Mouse (Mus musculus): ENCODE results near the gene Ttc7b.

The Ttc7b gene

DNA sequence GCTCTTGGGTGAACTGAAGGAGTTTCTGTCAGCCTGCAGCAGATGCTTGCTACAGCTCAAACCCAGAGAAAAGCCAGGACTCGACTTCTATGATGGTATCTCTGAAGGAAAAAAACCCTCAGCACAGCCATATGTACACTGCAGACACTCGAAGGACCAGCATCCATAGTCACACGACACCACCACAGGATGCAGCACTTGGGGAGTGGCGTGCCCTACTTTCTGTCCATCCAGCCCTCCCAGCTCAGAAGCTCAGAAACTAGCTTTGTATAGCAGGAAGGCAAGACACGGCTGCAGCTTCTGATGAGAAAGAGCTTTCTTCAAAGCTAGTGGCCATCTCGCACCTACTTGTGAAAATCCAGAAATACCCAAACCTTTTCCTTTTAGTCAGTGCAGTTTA lies 104.8 kb downstream of the Ttc7b start:
- DNase-seq (ENCODE audit: low read depth, low spot score): no peak

DNA sequence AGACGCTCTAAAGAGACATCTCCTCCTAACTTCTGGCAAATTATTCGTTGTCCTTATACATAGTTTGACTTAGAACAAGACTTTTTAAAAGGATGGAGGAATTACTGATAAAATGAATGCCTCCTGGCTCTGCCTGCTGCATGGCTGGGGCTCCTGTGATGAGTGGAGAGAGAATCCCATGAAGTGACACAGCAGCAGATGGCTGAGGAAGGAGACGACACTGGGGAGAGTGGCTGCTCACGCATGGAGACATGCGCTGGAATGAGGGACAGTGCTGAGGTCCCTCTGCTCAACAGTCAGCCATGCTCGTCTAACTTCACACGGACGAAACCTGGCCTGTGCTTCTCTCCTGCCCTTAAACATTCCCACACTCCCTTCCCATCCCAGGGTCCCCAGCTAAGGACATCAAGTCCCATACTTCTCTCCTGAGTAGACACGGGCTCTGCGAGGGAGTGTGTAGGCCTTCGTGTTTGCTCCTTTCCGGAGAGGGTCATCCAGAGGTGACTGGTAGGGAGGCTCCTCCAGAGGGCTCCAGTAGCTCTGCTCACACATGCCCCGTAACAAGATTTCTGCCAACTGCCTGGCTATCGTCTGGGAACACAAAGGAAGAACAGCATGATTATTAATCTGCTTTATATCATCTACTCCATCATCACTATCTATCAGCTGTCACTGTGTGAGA lies 105.8 kb downstream of the Ttc7b start:
- no peak for DNase-seq (ENCODE audit: low read depth, low spot score)

DNA sequence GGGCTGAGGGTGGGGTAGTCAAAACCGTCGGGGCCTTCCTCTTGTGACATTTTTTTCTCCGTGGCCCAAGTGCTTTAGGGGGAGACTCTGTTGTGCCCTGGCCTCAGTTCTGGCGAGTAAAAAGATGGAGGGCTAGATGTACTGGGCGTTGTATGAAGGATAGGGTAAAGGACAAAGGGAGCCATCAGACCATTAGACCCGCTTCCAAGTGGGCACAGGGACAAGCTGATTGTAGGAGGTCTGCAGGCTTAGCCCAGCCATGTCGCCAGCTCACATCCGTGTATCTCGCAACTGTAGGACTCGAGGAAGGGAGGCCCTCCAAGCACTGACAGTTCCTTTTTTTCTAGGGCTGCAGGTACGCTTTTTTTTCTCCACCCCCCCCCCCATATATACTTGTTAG lies 111.9 kb downstream of the Ttc7b start:
- DNase-seq (ENCODE audit: low read depth, low spot score): no peak

DNA sequence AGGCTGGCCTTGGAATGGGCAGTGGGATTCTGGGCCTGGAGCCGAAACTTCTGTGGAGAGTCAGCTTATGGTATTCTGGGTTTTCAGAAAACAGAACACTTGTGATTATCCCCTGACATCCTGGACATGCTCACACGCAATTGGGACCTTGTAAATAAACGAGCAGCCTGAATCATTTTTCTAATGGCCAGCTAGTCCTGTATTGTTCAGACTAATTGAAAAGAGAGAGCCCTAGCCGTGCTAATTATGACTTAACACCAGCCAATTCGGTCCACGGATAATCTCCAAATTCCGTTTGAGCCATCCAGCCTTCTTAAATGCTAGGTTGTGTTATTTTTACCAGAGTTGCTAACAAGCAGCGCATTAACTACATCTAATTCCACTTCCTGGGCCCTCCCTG lies 112.5 kb downstream of the Ttc7b start:
- DNase-seq (ENCODE audit: low read depth, low spot score): no peak

DNA sequence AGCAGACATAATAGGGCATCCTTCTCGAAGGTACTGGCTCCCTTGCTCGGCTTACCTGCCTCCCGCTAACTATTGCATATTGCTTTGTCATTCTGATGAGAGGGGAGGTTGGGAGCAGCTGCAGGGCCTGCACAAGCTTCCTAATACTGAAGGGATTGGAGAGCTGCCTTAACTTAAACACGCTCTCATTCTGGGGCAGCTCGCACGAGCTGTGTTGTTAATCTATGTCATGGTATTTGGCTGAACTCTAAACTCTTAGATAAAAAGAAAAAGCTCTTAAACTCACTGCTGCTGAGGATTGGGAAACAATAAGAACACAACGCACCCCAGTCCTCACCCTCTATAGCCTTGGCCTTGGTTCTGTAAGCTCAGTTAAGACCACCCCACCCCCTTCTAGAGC lies 113.3 kb downstream of the Ttc7b start:
- DNase-seq (ENCODE audit: low read depth, low spot score): no peak

DNA sequence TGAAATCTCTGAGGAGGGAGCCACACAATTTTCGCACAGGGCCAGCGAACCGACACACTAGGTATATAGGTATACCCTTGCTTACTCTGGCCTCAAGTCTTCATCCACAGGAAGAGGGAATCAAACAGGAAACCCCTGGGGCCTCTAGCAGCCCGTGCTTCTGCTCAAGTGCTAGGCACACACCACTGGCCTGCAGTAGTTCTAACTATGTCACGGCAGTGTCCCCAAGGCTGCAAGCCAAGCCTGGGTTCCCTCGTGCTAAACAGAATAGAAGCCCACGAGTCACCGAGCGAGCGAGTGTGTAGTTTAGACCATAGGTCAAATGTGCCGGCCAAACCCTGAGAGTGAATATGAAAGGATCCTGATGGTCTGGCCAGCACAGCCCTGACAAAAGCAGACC lies 114.5 kb downstream of the Ttc7b start:
- no peak for DNase-seq (ENCODE audit: low read depth, low spot score)

DNA sequence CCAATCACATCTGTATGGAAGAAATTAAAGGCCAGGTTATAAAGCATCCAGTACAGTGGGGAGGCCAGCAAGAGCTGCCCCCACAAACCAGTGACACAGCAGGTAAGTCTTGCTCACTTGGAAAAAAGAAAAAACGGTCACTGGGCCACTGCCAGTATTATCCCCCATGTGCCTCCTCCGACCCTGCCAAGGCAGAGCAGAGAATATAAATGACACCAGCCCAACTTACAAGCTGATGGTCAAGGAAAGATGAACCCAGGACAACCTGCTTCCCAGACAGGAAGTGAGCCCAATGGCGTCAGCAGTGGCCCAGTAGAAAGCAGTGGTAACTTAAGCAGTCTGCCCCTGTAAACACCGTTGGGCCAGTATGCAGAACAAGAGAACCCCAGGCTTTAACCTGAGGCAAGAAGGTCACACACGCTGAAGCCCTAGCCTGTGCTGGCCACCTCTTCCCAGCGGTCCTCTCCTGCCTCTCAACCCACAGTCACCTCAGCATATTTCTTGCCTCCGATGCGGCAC lies 115.1 kb downstream of the Ttc7b start:
- DNase-seq (ENCODE audit: low read depth, low spot score): no peak

DNA sequence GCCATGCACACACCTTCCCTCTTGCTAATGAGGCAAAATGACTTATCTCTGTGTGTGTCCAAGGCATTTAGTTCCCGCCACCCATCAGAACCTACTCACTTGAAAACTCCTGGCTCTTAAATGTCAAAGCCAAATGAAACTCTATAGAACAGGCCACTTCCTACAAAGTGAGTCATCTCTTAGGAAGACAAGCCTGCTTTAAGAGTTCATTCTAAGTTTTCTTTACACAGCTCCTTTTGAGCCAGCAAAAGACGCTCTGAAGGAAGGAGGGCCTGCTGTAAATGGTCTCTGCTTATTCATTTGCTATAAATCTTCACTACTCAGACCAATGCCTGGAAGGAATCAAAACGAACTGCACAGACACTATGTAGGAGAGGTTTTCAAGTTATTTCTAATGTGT lies 116.2 kb downstream of the Ttc7b start:
- DNase-seq (ENCODE audit: low read depth, low spot score): no peak

DNA sequence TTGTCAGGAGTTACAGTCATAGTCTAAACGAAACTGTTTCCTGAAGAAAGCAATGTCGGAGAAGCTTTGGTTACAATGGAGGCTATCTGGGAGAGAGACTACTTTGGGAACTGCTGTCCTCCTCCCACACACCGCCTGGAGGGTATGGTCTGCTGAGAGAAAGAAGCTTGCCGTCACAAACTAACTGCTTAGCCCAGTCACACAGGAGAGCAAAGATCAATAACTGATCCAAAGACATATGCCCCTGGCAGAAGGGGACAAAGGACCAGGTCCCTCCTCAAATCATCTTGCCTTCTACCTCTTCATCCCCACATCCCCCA lies 117.7 kb downstream of the Ttc7b start:
- no peak for DNase-seq (ENCODE audit: low read depth, low spot score)

DNA sequence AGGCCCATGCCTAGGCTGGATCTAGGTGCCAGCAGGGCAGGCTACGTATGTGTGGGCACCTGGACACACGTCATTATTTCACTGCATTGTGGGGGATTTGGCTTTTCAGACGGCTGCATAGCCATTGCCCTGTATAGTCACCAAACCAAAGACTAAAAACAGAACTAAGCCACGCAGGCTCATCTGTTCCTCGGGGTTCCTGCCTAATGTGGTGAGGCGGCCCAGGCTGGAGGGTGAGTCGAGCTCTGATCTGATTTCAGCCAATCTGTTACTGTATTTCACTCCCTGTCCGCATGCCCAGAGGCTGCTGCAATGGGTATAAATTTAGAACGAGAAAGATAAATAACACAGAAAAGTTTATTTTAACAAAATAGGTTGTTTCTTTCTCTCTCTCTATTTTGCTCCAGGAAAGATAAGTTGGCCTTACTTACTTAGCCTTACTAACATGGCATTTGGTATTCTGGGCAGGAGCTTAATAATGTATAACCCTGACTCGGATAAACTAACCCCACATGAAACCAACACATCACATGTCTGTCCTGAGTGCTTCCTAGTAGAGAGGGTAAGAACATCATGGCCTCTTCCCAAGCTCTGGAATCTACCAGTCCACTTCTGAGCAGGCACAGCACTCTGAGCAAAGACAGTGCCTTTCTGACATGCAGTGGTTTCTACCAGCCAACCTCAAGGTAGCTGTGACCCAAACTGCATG lies 118.2 kb downstream of the Ttc7b start:
- DNase-seq (ENCODE audit: low read depth, low spot score): no peak

DNA sequence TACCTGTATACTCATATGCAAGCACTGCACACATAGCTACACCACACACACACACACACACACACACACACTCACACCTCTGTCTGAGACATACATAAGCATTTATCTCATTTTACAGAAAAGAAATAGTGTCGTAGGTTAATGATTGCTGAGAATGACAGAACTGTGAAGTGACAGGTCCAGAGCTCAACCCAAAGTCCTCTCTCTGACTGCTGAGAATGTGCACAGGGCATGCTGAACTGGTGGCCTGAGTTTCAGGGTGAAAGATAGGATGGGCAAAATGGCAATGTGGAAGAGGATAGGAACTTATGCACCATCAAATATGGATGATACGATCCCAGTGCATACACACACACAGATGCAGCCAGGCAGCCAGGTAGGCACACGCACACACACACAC lies 120.5 kb downstream of the Ttc7b start:
- DNase-seq (ENCODE audit: low read depth, low spot score): no peak

DNA sequence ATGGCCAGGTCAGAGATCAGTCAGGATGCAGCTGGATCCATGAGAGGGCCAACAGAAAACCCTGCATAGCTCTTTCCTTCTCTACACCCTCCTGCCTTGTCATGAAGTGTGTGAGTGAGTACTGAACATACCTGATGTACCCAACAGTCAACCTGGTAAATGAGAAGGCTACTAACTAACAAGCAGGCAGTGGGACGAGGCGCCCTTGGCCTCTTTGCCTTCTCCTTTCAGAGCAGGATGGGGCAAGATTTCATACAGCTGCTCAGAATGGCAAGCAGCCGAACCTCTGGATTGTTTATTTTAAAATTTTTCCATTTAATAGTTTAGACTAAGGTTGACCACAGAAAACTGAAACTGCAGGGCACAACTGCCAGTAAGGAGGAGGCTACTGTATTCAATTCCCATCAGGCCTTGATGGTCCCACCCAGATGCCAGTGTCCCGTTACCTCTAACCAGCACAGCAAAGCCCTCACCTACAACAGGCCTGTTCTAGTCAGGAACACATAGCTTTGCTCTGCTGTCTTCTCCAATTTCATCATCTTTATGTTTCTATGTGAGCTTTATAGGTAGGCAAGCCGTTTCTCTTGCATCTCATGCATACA lies 121.4 kb downstream of the Ttc7b start:
- DNase-seq (ENCODE audit: low read depth, low spot score): no peak

DNA sequence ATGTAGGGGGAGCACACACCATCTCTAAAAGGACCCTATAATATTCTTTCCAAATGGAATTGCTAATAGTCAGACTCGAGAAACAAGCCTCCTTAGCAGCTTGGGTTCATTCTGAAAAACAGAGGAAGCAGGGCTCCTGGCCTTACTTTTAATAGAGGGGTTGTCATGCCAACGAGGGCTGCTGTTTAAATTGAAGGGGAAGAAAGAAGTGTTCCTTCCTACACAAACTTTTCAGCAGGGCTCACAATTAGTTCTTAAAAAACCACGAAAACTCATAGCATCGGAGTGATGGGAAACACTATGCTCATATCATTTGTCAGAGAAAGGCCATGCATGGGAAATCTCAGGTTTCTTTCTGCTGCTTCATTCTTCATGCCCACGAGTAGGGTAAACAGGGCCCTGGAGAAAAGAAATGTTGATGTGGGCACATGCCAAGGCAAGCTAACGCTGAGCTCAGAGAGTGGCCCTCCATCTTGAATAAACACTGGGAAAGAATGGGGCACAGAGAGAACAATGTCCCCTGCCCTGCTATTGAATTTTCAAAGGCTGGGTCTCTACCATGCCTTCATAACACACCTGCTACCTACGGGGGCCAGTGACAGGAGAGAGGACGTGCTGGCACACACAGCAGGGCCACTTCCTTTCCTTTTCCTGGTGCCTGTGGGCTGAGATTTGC lies 122.2 kb downstream of the Ttc7b start:
- no peak for DNase-seq (ENCODE audit: low read depth, low spot score)

DNA sequence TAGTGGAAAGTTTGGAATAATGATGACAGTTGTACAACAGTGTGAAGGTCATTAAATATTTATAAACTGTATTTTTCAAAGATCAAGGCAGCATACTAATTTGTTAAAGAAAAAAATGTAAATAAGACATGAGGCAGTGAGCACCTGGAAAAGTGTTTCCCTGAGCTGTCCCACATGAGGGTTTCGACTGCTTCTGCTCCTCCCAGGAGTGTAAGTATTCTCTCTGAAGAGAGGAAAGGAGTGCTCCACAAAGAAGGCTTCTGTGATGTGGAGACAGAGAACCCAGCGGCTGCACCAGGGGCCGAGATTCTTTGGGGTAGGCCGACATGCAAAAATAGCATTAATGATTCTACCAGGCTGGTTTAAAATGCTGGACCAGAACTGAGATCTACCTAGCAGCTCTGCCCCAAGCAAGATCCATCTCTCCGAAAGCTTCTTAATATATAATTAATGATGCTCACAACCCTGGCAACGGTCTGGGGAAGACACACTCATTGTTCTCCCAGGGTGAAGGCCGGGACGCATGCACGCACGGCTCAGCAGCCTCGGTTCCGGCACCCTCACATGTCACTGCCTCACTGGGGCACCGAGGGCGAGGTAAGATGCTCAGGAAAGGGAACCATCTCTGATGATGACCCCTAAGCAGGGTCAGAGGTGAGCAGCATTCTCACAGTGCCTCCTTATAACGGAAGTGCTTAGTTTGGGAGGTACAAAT lies 123.0 kb downstream of the Ttc7b start:
- DNase-seq (ENCODE audit: low read depth, low spot score): no peak

DNA sequence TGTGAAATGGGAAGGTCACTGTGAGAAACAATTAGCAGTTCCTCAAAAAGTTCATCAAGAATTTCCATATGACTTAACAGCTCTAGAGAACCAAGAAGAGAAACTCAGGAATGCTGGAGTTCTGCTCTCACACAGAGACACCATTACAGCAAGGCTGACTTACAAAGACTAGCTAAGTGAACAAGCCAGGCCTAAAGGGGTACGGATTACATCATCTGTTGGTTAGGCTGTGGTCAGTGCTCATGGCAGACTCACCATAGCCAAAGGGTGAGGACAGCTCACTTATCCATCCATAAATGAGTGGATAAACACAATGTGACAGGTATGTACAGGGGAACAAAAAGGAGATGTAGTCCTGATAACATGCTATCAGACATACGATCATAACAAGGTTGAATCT lies 123.8 kb downstream of the Ttc7b start:
- no peak for DNase-seq (ENCODE audit: low read depth, low spot score)

DNA sequence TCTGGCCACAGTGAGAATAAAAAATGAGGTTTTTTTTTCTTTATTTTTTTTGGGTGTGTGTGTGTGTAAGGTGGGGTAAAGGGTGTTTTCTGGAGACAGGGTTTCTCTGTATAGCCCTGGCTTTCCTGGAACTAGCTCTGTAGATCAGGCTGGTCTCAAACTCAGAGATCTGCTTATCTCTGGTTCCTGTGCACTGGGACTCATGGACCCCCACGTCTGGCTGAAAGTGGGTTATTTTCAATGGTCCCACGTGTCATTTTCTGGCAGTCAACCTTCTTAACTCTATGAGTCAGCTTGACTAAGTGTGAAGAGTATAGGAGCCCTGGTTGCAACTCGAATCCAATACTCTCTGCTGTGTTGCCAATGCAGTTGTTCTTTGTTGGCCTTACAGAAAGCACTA lies 127.1 kb downstream of the Ttc7b start:
- no peak for DNase-seq (ENCODE audit: low read depth, low spot score)

DNA sequence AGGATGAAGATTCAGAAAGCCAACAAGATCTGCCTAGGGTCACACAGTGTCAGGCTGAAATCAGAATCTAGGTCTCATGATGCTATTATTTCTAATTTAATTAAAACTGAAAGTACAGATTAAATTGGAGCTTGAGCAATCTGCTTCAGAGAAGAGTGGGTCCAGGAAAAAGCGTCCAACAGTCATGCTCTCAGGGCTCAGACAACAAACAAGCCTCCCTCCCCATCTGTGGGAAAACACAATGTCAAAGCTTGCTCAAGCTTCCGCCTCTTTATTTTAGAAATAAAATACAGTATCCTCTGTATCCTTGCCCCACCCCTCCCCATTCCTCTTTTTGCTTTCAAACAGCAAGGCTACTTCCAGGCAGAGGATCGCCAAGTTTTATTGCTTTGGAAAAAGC lies 127.5 kb downstream of the Ttc7b start:
- DNase-seq (ENCODE audit: low read depth, low spot score): no peak

DNA sequence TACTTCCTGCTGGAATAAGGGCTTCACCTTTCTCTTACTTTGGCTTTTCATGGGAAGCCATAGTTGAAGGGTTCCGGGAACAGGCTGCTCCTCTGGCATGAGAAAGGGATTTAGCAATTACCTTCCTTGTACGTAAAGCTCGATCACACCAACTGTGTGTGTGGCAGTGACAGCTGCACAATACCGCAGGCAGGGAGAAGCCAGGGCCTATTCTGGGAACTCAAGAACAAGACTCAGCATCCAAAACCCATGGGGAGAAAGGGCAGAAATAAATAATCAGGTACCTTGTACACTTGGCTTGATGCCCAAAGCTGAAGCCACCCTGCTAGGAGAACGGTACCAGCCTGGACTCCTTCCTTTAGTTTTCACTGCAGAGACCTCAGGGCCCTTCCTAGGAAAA lies 128.2 kb downstream of the Ttc7b start:
- DNase-seq (ENCODE audit: low read depth, low spot score): no peak

DNA sequence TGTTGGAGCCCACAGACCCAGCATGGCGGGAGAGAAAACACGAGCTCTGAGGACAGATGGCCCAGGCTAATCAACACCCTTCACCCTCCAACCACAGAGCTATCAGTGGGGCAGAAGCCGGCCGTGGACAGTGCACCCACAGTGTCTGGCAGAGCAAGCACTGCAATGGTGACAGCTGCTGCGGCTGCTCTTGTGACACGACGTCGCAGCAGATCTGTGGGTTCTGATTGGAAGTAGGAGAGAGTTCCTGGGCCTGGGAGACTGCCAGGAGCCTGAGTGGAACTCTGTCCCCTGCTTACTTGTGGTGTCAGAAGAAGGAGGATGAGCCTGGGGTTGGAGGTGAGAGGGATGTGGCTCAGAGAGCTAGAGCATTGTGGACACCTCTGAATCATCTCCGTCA lies 128.7 kb downstream of the Ttc7b start:
- no peak for DNase-seq (ENCODE audit: low read depth, low spot score)

DNA sequence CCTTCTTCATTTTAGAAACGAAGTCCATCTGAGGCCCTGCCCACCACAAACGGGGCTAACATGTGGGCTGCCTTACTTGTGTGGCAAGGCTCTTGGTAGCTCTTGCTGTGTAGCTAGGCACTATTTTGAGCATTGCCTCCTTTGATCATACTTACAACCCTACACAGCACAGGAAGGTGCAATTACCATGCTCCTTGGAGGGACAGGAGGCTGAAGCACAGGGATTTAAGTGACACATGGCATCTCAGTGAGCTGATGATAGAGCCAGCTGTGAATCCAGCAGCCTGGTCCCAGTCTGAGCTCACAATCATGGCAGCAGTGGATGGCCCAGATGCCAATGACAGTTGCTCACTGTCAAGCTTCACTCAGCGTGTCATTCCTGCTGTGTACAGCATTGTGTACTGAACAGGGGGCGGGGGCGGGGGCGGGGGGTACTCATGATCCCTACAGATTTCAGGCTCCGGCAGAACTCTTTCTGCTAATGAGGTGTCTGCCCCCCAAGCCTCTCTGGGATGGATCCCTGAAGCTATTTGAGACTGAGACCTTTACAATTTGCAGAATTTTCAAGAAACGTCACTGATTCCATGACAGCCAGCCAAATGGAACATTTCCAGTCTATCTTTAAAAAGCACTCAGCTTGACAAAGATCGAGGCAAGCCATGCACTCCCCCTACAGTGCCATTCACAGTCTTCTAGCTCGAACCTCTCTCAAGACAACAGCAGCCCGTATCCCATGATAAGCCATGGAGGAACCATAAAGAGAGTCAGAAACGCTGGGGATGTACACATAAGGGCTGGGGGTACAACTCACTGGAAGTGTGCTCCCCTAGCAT lies 130.5 kb downstream of the Ttc7b start:
- DNase-seq (ENCODE audit: low read depth, low spot score): no peak

DNA sequence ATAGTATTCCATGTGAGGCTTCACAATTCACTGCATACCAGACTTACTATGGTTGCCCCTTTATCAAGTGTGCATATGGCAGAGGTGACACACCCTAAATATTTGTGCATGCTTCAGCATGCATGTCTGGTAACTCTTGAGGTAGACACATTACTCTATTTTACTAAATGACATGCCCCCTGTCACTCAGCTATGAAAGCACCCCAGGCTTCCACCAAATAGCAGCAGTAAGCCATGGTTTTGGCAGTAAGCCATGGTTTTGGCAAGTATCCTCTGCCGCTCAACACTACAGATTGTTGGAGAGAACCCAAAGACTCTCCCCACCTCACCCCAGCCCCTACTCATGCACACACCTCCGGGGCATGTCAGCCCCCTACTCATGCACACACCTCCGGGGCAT lies 134.4 kb downstream of the Ttc7b start:
- DNase-seq (ENCODE audit: low read depth, low spot score): no peak
